Mouse (Mus musculus) adrenal gland, postnatal 36 days (tissue): ENCODE results near the gene Phf21b. TPM values are rescaled to one million over a fixed set of nuclear protein-coding genes. Genes with fewer than 3 reads are reported as not detected.
A peak's percentile ranks its signal among the peaks of the same experiment; 100 is the strongest.
"Not testable (repeated sequence)": the region's sequence is repeated elsewhere in the genome, so short reads cannot be mapped to it uniquely, and the experiment has no call there.

Experiments used
- DNase-seq, 2 experiments: peaks; one replicate each; pipeline ENCODE4 v3.0.0; 2021; ENCODE audit warnings: mixed read lengths in 1 of 2
- total RNA-seq, 2 experiments: library from RNA; stranded (reverse); gene quantifications; 2 replicates each; pipeline ENCODE4 v1.2.3; 2021

Phf21b gene
- total RNA-seq, 2 experiments from 2014 or later = 1.1 to 2.0 TPM

DNA sequence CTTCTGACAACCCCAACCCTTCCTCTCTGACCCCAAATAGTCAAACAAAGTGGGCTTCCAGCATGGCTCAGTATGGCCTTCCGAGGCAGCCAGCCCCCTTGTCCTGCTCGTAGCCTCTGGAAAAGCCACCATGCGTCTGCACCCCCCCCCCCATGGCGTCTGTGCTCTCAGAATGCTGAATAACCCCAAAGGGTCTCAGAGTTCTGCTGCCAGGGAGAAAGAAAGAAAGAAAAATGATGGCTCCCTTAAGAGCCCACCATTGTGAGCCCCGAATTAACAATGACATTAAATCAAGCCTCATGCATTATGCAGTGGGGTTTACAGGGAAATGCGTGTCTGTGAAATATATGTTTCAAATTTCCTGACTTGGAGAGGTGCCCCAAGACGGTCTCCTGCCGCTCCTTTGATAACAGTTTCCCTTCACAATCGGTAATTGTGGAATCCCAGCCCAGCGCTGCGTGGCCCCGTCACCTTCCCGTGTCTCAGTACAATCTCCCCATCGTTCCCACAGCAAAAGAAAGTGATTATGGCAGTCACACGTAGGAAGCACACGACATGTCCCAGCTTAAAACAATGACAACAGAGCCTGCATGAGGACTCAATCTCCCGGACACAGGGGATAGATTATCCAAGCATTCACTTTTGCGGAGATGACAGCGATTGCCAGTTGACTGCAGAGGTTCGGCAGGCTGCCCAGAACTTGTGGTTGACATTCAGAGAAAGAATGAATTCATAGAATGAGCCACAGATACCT lies 80.3 kb downstream of the Phf21b start:
- DNase-seq = no peak

- DNase-seq = peak; percentile 47 to 56
These were observed 83.4 kb downstream of the Phf21b start for GRCm38 (mm10) chr15:84772191-84773111.

GRCm38 (mm10) chr15:84769641-84770341 lies 86.1 kb downstream of the Phf21b start:
- DNase-seq = no peak

DNA sequence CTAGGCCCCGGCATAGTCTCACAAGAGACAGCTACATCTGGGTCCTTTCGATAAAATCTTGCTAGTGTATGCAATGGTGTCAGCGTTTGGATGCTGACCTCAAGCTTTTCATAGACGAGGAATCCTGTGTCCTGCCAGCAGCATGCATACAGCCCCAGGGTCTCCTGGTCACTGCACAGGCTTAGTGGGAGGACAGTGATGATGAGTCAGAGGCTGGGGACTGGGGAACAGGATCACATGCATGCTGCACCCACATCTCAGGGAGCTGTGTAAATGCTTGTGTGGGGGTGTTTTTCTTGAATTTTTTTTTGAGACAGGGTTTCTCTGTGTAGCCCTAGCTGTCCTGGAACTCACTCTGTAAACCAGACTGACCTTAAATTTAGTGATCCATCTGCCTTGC lies 87.3 kb downstream of the Phf21b start:
- DNase-seq = not testable (repeated sequence)

DNA sequence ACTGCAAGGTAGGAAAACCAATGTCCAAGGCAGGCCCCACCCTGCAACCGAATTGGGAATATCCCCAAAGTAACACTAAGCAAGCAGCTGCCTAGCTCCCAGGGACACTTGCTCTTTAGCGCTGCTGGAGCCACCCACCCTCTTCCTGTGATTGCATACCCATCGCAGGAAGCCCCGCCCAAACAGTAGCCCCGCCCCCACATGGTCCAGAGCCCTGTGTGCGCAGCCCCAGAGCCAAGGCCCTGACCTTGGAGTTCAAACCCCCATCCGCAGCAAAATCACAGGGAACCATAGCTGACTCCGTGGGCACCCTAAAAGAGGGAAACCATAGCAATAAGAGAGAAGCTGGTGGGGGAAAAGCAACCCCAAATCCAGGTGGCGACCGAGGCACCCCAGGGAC lies 89.2 kb downstream of the Phf21b start:
- DNase-seq = peak; percentile 25 to 49

GRCm38 (mm10) chr15:84763423-84763812 lies 92.4 kb downstream of the Phf21b start:
- no peak for DNase-seq

DNA sequence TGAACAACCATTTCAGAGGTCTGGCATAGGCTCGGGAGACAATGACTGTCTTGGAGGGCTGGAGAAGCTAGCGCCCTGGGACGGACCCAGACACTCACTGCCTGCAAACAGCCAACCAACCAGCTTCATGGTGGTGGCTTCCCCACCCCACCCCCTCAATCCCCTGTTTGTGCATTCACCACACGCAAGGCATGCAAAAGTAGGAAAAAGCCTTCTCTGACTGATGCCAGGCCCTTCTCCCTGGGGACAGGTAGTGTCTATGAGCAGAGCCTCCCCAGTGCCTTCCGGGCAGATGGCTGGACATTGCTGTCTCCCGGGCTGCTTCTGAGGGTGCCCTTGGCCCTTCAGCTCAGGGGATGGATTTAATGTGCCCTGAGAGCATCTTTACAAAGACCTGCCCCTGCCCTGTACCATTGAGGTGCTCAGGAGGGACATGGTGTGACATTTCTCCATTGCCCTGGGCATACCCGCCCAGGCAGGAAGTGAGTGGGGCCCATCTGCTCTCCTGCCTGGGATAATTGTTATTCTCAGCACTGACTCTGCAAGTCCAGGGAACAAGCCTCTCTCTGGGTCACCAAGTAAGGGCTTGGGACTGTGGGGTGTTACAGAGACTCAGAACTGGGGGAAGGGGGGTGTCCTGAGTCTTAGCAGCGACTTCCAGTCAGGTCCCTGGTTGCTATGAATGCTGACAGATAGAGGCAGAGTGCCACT lies 93.0 kb downstream of the Phf21b start:
- DNase-seq = no peak

DNA sequence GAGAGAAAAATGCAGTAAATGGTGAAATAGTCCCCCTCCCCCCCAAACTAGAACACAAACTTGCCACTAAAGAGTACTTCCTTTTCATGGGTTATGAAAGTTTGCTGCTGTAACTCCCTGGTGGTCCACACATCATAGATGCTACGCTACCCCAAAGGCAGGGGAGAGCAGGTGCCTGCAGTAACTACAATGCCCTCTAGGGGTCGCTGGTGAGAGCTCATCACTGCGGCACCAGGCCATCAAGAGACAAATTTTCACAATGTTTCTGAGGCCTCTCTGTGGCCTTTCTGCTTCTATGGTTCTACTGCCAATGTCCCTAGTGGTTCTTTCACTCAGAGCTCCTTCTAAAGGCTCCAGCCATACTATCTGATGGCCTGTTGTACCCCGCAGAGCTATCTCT lies 97.4 kb downstream of the Phf21b start:
- peak; percentile 50 to 57 for DNase-seq

- no peak for DNase-seq
These were observed 99.4 kb downstream of the Phf21b start for GRCm38 (mm10) chr15:84756426-84756825.

- peak; percentile 79 to 81 for DNase-seq
These were observed 100.9 kb downstream of the Phf21b start for GRCm38 (mm10) chr15:84754987-84755386.

- no peak for DNase-seq
These were observed 110.0 kb downstream of the Phf21b start for GRCm38 (mm10) chr15:84745831-84746230.

DNA sequence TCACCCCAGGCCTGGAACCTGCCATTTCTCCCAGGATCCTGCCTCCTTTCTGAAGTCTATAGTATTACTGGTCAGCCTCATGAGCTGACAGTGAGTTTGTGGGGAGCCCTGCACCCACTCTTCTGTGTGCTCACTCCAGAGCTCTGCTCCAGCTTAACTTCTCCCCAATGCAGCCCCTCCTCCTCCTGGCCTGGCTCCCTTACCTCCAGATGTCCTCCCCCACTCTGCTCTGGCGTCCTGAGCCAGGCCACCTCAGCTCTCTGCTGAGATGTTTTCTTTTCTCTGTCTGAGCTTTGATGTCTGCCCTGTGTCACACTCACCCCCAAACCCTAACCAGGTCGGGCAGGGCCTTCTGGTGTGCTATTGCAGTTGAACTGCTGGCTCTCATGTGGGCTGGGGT lies 111.5 kb downstream of the Phf21b start:
- no peak for DNase-seq

GRCm38 (mm10) chr15:84743347-84743746 lies 112.5 kb downstream of the Phf21b start:
- no peak for DNase-seq

DNA sequence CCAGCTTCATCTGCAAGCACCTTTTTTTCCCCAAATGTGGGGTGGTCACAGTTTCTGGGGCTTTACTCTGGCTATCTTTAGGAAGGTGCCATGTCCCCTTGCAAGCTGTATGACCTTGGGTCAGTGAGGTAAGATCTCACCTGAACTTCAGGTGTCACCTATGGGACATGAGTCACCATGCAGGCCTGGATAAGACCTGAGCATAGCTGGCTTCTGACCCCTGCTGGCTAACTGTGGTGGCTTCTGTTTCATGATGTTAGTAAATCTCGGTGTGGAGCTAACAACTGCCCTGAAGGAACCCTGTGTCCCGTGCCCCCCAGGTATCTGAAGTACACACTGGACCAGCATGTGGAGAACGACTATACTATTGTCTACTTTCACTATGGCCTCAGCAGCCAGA lies 114.3 kb downstream of the Phf21b start:
- DNase-seq = no peak

DNA sequence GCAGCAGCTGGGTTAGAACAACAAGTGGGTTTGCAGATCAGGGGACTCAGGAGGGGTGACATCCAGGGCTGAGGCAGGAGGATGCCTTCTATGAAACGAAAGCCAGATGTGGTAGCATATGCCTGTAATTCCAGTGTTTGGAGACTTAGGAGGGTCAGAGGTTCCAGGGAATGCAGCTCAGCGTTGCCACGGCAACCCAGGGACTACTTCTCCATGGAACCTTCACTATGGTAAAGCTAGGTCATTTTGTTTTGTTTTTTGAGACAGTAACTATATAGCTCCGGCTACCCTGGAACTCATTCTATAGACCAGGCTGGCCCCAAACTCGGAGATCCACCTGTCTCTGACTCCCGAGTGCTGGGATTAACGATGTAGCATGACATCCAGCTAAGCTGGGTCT lies 117.6 kb downstream of the Phf21b start:
- no peak for DNase-seq

DNA sequence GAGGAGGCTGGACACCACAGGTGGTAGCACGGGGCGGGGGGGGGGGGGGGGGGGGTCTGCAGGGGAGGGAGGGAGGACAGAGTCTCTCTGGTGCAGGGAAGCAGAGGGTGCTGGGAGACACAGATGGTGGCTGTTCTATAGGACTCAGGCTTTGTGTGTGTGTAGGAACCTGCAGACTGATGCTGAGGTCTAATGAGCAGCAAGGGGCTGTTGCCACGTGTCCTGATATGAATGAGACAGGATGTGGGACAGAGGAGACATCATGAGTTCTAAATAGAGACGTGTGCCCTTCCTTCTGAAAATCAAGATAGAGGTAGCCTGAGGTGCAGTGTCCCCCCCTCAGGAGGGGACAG lies 118.9 kb downstream of the Phf21b start:
- no peak for DNase-seq

GRCm38 (mm10) chr15:84736346-84736993 lies 119.4 kb downstream of the Phf21b start:
- DNase-seq = no peak
